Mouse (Mus musculus) megakaryocyte-erythroid progenitor cell, adult 5 weeks (primary cell): ENCODE measurements around the gene Setd1b. TPM values are rescaled to one million over a fixed set of nuclear protein-coding genes. Genes with fewer than 3 reads are reported as not detected.

Experiments used
- polyA plus RNA-seq: library from polyadenylated mRNA; stranded (reverse); fragments of >175 nt; gene quantifications from 2 replicates; pipeline ENCODE4 v1.2.3, GENCODE M21; 2012

Setd1b gene
- polyA plus RNA-seq: 74.7 and 94.2 TPM in 2 replicates

DNA sequence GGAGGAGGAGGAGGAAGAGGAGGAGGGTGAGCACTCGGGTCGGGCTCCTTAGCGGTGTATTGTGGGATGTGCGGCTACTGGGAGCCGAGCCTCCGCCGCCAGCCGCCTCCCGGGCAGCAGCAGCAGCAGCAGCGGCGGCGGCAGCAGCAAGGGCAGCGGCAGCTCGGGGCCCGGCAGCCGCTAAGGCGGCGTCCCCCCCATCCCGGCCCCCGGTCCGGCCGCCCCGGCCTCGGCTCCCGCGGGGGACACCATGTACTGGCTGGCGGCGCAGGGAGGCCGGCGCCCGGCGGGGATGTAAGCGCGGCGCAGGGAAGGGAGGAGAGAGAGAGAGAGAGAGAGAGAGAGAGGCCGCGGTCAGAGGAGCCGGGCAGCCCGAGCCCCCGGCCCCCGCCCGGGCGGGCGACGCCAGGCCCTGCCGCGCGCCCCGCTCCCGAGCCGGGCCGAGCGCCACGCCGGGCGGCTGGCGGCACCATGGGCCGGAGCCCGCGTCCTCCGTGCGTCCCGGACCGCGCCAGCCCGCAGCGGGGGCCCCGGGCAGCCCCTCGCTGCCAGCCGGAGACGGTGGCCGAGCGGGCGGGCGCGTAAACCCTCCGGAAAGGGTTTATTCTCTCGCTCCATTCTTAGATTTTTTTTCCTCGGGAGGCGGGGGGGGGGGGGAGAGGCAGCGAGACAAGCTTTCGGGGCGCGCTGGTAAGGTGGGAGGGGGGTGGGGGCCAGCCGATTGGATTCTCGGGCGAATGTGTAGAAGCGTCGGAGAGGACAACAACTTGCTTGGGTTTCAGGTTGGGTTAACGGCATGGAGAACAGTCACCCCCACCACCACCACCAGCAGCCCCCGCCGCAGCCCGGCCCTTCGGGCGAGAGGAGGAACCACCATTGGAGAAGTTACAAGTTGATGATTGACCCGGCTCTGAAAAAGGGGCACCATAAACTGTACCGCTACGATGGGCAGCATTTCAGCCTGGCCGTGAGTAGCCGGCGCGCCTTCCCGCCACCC is at the start of gene Setd1b:
Gene Setd1b, plus strand, starts transcription at position 33 of the 997 bp plus-strand sequence.

DNA sequence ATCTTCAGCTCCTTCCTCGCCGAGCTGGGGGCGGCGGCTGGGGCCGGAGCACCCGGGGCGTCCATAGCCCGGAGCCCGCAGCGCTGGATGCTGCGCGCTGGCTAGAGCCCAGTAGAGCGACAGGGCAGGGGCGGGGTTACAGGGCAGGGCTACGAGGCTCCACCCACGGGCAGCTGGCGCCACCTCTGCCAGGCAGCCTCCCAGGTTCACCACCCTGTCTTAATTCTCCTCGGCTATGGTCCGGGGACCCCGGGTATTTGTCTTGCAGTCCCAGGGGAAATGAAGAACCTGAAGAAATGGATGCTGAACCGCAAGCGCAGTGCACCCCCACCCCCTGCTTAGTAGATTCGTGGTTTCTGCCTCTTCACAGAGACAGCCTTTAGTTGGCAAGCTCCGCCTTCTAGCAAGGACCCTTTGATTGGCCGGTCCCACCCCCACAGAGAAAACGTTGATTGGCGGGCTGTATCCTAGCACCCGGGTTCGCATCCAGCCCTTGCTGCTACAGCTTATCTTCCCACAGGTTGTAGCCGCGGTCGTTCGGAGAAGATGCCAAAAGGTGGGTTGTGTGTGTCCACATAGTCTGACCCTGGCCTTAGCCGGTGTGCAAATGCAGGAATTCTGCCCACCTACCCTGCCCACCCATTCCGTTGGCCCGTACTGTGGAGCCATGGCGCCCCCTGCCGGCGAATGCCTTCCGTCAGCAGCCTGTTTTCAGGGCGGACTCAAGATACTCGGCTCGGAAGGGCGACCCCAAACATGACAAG is 9.5 kb upstream of the Setd1b start, which contains the start of gene Rhof:
Gene Rhof, minus strand, starts transcription at position 385 of the 764 bp plus-strand sequence.

DNA sequence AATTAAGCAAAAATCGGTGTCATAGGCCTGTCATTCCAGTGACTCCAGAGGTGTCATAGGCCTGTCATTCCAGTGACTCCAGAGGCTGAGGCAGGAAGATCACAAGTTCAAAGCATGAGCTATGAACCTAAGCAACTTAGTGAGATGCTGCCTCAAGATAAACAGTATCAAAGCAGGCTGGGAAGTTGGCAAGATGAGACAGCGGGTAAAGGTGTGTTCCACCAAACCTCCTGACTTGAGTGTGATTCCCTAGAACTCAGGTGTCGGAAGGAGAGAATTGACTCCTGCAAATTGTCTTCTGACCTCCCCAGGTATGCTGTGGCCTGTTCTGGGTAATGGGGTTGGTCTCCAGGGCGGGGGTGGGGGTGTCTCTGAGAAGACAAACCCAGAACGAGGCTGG is 27.3 kb downstream of the Setd1b start, which contains the start of gene Psmd9:
Gene Psmd9, plus strand, starts transcription at position 130 of the 400 bp plus-strand sequence.

DNA sequence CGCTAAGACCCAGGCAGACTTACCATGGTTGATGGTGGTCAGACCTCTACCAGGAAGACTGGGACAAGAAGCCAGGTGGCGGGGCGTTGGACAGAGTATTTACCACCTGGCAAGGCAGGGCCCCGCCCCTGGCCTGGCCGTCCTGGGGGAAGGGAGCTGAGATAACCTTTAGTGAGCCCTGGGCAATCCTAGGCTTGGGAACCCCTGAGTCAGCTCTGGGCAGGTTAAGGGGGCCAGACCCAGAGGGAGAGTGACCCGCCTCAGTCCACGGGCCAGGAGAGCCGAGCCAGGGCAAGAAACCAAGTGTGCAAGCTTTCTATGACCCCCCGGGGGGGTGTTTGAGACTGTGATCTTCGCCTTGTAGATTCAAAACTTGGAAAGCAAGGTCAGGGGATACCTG is 40.7 kb downstream of the Setd1b start, which contains the start of gene Hpd:
Gene Hpd, minus strand, starts transcription at position 77 of the 400 bp plus-strand sequence.

Other genes starting within 250 kb of the Setd1b start
- 87.1 and 96.1 TPM in 2 replicates for gene Kdm2b, start 152.4 kb upstream of the Setd1b start, polyA plus RNA-seq
- gene Orai1, start 127.1 kb upstream of the Setd1b start, polyA plus RNA-seq: 61.2 and 89.1 TPM in 2 replicates
- not detected in 2 replicates for gene Morn3, start 95.2 kb upstream of the Setd1b start, polyA plus RNA-seq
- 4.2 and 7.6 TPM in 2 replicates for gene Tmem120b, start 73.8 kb upstream of the Setd1b start, polyA plus RNA-seq
- 7.0 and 11.1 TPM in 2 replicates for gene Rhof, start 9.5 kb upstream of the Setd1b start, polyA plus RNA-seq
- 69.0 and 81.6 TPM in 2 replicates for gene Psmd9, start 27.2 kb downstream of the Setd1b start, polyA plus RNA-seq
- gene Hpd, start 40.5 kb downstream of the Setd1b start, polyA plus RNA-seq: not detected in 2 replicates
- gene Wdr66, start 109.9 kb downstream of the Setd1b start, polyA plus RNA-seq: 0.05 and 0.08 TPM in 2 replicates
- 36.7 and 37.3 TPM in 2 replicates for gene Bcl7a, start 201.6 kb downstream of the Setd1b start, polyA plus RNA-seq